Comparison of ENCODE assay signal across 24 mouse cellular contexts in the genomic region with DNA sequence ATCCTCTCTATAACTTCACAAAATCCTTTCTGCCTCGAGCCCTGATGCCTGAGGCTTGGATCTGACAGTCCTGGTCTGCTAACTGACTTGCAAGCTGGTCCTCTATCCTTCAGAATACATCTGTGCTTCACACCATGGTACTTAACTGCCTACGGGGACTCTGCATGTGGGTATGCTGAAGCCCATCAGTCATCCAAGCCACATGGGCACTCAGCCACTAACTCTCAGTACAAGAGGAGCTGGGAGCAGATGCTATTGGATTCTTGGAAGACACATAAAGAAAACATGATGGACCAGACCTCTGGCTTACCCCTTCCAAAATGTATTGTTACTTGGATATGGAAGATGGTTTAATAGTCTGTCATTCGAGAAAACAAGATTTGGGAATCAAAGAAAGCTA.
"Had no signal": no experiment of that assay in that cellular context is flagged by ENCODE, and none has a peak within 500 bp of the region (broad histone marks: within the 10 kb centered on the region; RNA-seq: fewer than 3 reads in every experiment).

No protein-coding gene starts in this region.

- H3K27me3 ChIP-seq: heart, embryonic 13.5 days; heart, embryonic 15.5 days; hindbrain, embryonic 15.5 days; kidney, embryonic 15.5 days; limb, embryonic 13.5 days; limb, embryonic 15.5 days; liver, embryonic 12.5 days had no signal

- ATAC-seq: intestine, embryonic 16.5 days; liver, embryonic 12.5 days had no signal

- H3K27ac ChIP-seq: heart, adult 2 months; heart, embryonic 13.5 days; heart, embryonic 15.5 days; hindbrain, embryonic 15.5 days; kidney, embryonic 15.5 days; kidney, postnatal 0 days; limb, embryonic 13.5 days; limb, embryonic 15.5 days; liver, embryonic 12.5 days; liver, embryonic 14.5 days had no signal

- H3K4me3 ChIP-seq: heart, adult 2 months; heart, embryonic 13.5 days; heart, embryonic 15.5 days; hindbrain, embryonic 15.5 days; kidney, embryonic 15.5 days; limb, embryonic 13.5 days; limb, embryonic 15.5 days; liver, embryonic 12.5 days had no signal

- H3K4me2 ChIP-seq: heart, embryonic 11.5 days; heart, embryonic 13.5 days; heart, embryonic 15.5 days; hindbrain, embryonic 15.5 days; kidney, embryonic 15.5 days; limb, embryonic 13.5 days; limb, embryonic 15.5 days; liver, embryonic 12.5 days had no signal

- DNase-seq: gastrocnemius, postnatal 14 days; gastrocnemius, postnatal 36 days; heart, adult 11 months; heart, adult 2 months; heart, postnatal 14 days; heart, postnatal 36 days; kidney, adult 11 months; kidney, adult 2 months; kidney, adult 9 months; kidney, postnatal 14 days; kidney, postnatal 36 days; layer of hippocampus, adult 9-11 months; layer of hippocampus, postnatal 36 days had no signal

- H3K4me1 ChIP-seq: heart, embryonic 15.5 days; liver, embryonic 12.5 days had no signal

- H3K9me3 ChIP-seq: heart, embryonic 13.5 days; heart, embryonic 15.5 days; hindbrain, embryonic 15.5 days; kidney, embryonic 15.5 days; limb, embryonic 13.5 days; limb, embryonic 15.5 days; liver, embryonic 12.5 days had no signal

- H3K36me3 ChIP-seq: heart, embryonic 13.5 days; heart, embryonic 15.5 days; hindbrain, embryonic 15.5 days; kidney, embryonic 15.5 days; limb, embryonic 13.5 days; limb, embryonic 15.5 days; liver, embryonic 12.5 days had no signal

- H3K9ac ChIP-seq: heart, embryonic 13.5 days; heart, embryonic 15.5 days; hindbrain, embryonic 15.5 days; kidney, embryonic 15.5 days; limb, embryonic 13.5 days; limb, embryonic 15.5 days; liver, embryonic 12.5 days; liver, embryonic 14.5 days had no signal
